Mouse (Mus musculus) neural tube, postnatal 0 days (tissue): ENCODE measurements around the gene Mcoln3. TPM values are rescaled to one million over a fixed set of nuclear protein-coding genes. Genes with fewer than 3 reads are reported as not detected.

Experiments
- polyA plus RNA-seq: library from polyadenylated mRNA; unstranded; fragments of >200 nt; fragmentation: Nextera tagmentation; extraction: Ambion mirVana; gene quantifications from 2 replicates; pipeline ENCODE4 v1.2.1, GENCODE M21; 2015

Mcoln3 gene
- polyA plus RNA-seq, result 0.26 and 0.55 TPM in 2 replicates

GRCm38 (mm10) chr3:146117258-146117996 lies at the start of gene Mcoln3:
Mcoln3 (plus strand) TSS chr3:146117450.

GRCm38 (mm10) chr3:146107921-146108571 lies 9.2 kb upstream of the Mcoln3 start, which contains the start of gene Wdr63:
Wdr63 (minus strand) TSS chr3:146108130.

DNA sequence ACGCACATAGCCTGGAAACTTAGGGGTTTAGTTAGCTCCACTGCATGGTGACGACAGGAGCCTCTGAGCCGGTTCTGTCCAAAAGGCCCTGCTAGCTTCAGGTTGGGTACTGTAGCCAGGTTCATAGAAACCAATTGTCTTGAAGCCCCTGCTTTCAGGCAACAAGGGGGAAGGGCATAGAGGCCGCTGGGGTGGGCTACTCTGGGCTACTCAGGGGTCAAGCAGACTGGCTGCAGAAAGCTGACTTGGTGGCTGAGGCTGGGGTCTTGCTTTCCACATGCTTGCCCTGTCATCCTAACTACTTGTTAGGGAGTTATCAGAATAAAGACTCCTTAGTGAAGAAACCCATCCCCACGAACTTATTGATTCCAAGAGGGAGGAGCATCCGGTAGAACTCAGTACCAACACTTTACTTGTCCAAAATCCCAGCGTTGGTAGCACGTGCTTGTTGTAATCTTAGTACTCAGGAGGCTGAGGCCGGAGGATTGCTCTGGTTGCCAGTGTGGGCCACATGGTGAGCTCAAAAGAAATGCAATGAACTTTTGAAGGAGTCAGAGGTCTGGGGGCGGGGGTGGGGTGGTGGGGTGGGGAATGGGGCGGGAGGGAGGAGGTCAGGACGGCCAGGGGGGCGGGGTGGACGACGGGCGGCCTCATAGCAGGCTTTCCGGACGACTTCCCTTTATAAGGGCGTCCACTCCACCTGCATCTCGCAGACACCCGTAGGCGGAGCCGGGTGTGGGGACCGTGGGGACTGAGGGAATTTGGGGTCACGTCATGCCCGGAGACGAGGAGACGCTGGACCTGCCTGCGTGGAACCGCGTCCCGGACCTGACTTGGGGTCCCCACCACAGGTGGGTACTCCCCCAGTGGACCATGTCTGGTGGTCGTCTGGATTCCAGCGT lies 32.2 kb downstream of the Mcoln3 start, which contains the start of gene Mcoln2:
Gene Mcoln2, plus strand, starts transcription at position 678 of the 902 bp plus-strand sequence.

Other genes starting within 250 kb of the Mcoln3 start
- gene Bcl10, start 194.6 kb upstream of the Mcoln3 start, polyA plus RNA-seq, result 31.3 and 33.2 TPM in 2 replicates
- 72.0 and 77.6 TPM in 2 replicates for gene 2410004B18Rik, start 179.4 kb upstream of the Mcoln3 start, polyA plus RNA-seq
- 0.28 and 0.71 TPM in 2 replicates for gene Syde2, start 129.6 kb upstream of the Mcoln3 start, polyA plus RNA-seq
- 0.46 and 0.55 TPM in 2 replicates for gene Wdr63, start 9.3 kb upstream of the Mcoln3 start, polyA plus RNA-seq
- 0.25 and 0.45 TPM in 2 replicates for gene Mcoln2, start 32.4 kb downstream of the Mcoln3 start, polyA plus RNA-seq
- 0.24 and 0.46 TPM in 2 replicates for gene Lpar3, start 103.5 kb downstream of the Mcoln3 start, polyA plus RNA-seq